Mouse (Mus musculus): ENCODE measurements around the gene Spns2. TPM values are rescaled to one million over a fixed set of nuclear protein-coding genes. Genes with fewer than 3 reads are reported as not detected.
A peak's percentile ranks its signal among the peaks of the same experiment; 100 is the strongest.

The Spns2 gene
- polyA plus RNA-seq, 1 experiment from 2014 or later = 11.6 TPM

DNA sequence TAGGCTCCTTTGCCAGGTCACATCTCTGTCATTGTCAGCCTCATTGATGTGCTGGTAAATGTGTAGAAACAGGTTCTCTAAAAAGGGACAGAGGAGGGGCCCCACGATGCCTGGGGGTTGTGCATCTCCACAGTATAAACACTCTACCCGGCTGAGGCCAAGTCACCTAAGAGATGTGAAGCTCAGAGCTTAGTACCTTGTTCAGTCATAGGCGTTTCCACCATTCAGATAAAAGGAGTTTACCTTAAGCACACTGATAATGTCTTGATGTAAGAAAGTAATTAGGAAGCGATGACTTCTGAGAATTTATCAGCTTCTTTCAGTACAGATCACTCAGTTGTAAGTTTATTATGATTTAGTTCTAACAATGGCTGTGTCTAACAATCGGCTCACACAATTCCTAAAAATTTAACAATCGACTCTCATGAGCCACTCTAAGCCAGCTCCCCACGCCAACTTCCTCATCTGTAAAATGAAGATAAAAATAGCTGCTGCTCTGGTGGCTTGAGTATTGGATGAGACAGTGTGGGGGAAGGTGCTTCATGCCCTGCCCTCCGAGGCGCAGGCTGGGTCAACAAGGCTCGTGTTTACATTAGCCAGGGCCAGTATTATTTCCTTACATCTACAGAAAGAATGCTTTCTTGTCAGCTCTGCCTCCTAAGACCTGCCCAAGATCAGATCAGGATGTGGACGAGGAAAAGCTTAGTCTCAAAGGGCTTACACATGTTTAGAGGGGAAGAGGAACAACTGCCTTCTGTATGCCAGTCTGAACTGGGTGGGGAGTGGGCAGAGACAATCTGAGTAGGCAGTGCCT, 22.8 kb downstream of the Spns2 start:
- H3K27me3 ChIP-seq (replicated peaks) = no peaks in the 10 kb centered on the region
- H3K9ac ChIP-seq = no peak overlapping the region
- no peak overlapping the region for H3K4me3 ChIP-seq
- 63% methylated on average over 11 of the region's 11 CpGs for WGBS
- peak overlapping the region; percentile 49 for H3K27ac ChIP-seq
- no peaks in the 10 kb centered on the region for H3K36me3 ChIP-seq (replicated peaks)
- no peak overlapping the region for H3K4me2 ChIP-seq
- H3K9me3 ChIP-seq = no peaks in the 10 kb centered on the region
- no peaks in the 10 kb centered on the region for H3K4me1 ChIP-seq
- ATAC-seq (replicated peaks) = no peak

GRCm38 (mm10) chr11:72465978-72466693, 23.6 kb downstream of the Spns2 start:
- no peak overlapping the region for H3K9ac ChIP-seq
- no peaks in the 10 kb centered on the region for H3K36me3 ChIP-seq (replicated peaks)
- H3K4me2 ChIP-seq = no peak overlapping the region
- no peak for ATAC-seq (replicated peaks)
- H3K9me3 ChIP-seq = no peaks in the 10 kb centered on the region
- H3K27ac ChIP-seq = no peak overlapping the region
- no peak overlapping the region for H3K4me3 ChIP-seq
- 70% methylated on average over 11 of the region's 11 CpGs for WGBS
- no peaks in the 10 kb centered on the region for H3K27me3 ChIP-seq (replicated peaks)
- no peaks in the 10 kb centered on the region for H3K4me1 ChIP-seq

DNA sequence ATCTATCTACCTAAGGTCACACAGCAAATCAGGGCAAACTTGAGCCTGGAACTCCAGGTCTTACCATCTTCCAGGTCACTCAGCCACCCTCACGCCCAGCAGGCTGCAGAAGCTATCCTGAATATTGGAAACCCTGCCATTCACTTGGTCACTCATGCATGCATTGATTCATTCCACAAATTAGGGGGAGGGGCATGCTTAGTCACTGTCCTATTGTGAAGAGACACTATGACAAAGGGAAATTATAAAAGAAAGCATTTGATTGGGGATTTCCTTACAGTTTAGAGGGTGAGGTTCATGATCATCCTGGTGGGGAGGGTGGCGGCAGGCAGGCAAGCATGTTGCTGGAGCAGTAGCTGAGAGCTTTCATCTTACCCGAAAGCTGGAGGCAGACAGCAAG, 24.9 kb downstream of the Spns2 start:
- H3K4me3 ChIP-seq = no peak overlapping the region
- ATAC-seq (replicated peaks) = no peak

GRCm38 (mm10) chr11:72461500-72461981, 28.2 kb downstream of the Spns2 start:
- Histone ChIP-seq H3K36me3 (replicated peaks) (no peaks in the 10 kb centered on the region), H3K4me3 (no peak overlapping the region), H3K27me3 (replicated peaks) (no peaks in the 10 kb centered on the region), H3K9ac (no peak overlapping the region), H3K4me2 (no peak overlapping the region), H3K4me1 (no peaks in the 10 kb centered on the region), H3K9me3 (no peaks in the 10 kb centered on the region), H3K27ac (no peak overlapping the region)
- WGBS = 58% methylated on average over 5 of the region's 5 CpGs
- ATAC-seq (replicated peaks) = no peak

More for the DNA sequence above, 24.9 kb downstream of the Spns2 start:
- Histone ChIP-seq H3K9ac (no peak overlapping the region), H3K36me3 (replicated peaks) (no peaks in the 10 kb centered on the region), H3K27ac (no peak overlapping the region), H3K9me3 (no peaks in the 10 kb centered on the region), H3K27me3 (replicated peaks) (no peaks in the 10 kb centered on the region), H3K4me1 (no peaks in the 10 kb centered on the region), H3K4me2 (no peak overlapping the region)
- 47% methylated on average over 3 of the region's 3 CpGs for WGBS

GRCm38 (mm10) chr11:72458502-72458901, 31.2 kb downstream of the Spns2 start:
- H3K9ac ChIP-seq = no peak overlapping the region
- no peak overlapping the region for H3K27ac ChIP-seq
- H3K27me3 ChIP-seq (replicated peaks) = no peaks in the 10 kb centered on the region
- 84% methylated on average over 3 of the region's 3 CpGs for WGBS
- no peak overlapping the region for H3K4me3 ChIP-seq
- no peaks in the 10 kb centered on the region for H3K4me1 ChIP-seq
- H3K36me3 ChIP-seq (replicated peaks) = no peaks in the 10 kb centered on the region
- no peak overlapping the region for H3K4me2 ChIP-seq
- no peak for ATAC-seq (replicated peaks)
- no peaks in the 10 kb centered on the region for H3K9me3 ChIP-seq

DNA sequence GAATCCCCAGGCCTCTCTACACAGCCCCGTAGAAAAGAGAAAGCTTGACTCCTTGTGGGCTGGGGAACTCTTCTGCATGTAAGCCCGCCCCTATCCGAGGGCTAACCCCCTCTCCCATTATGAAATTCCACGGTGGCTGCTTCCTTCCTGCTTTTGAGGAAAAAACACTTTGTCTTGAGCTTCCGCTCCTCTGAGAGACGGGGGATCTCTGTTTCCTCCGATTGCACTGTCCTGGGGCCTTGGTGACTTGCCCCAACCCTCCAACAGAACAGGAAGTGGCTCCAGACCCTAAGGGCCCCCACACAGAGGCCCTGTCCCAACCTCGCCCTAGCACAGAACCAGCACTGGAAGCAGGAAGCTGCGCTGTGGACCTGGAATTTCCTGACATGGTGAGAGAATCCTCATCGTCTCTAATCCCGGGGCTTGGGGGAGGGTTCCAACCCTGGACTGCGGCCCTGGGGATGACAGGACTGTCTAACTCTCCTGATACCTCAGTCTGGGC, 31.7 kb downstream of the Spns2 start:
- 73% methylated on average over 12 of the region's 12 CpGs for WGBS
- H3K4me2 ChIP-seq = no peak overlapping the region
- no peak overlapping the region for H3K4me3 ChIP-seq
- no peaks in the 10 kb centered on the region for H3K36me3 ChIP-seq (replicated peaks)
- H3K27me3 ChIP-seq (replicated peaks) = no peaks in the 10 kb centered on the region
- no peak for ATAC-seq (replicated peaks)
- H3K4me1 ChIP-seq = no peaks in the 10 kb centered on the region
- H3K27ac ChIP-seq = no peak overlapping the region
- no peaks in the 10 kb centered on the region for H3K9me3 ChIP-seq
- H3K9ac ChIP-seq = no peak overlapping the region

GRCm38 (mm10) chr11:72455694-72456093, 34.0 kb downstream of the Spns2 start:
- H3K9me3 ChIP-seq = no peaks in the 10 kb centered on the region
- no peak overlapping the region for H3K9ac ChIP-seq
- no peaks in the 10 kb centered on the region for H3K27me3 ChIP-seq (replicated peaks)
- no peak overlapping the region for H3K4me3 ChIP-seq
- peaks cover 15% of the 10 kb centered on the region for H3K36me3 ChIP-seq (replicated peaks)
- no peak overlapping the region for H3K4me2 ChIP-seq
- ATAC-seq (replicated peaks) = no peak
- no peaks in the 10 kb centered on the region for H3K4me1 ChIP-seq
- H3K27ac ChIP-seq = no peak overlapping the region
- WGBS = 28% methylated on average over 5 of the region's 5 CpGs

GRCm38 (mm10) chr11:72453105-72453953, 36.4 kb downstream of the Spns2 start:
- WGBS = 63% methylated on average over 15 of the region's 15 CpGs
- H3K4me3 ChIP-seq = no peak overlapping the region
- no peaks in the 10 kb centered on the region for H3K4me1 ChIP-seq
- peaks cover 37% of the 10 kb centered on the region for H3K36me3 ChIP-seq (replicated peaks)
- no peak overlapping the region for H3K27ac ChIP-seq
- no peak overlapping the region for H3K4me2 ChIP-seq
- no peaks in the 10 kb centered on the region for H3K9me3 ChIP-seq
- no peak overlapping the region for H3K9ac ChIP-seq
- H3K27me3 ChIP-seq (replicated peaks) = no peaks in the 10 kb centered on the region
- ATAC-seq (replicated peaks) = no peak

GRCm38 (mm10) chr11:72452140-72452665, 37.5 kb downstream of the Spns2 start:
- H3K4me1 ChIP-seq = no peaks in the 10 kb centered on the region
- 90% methylated on average over 3 of the region's 3 CpGs for WGBS
- no peak for ATAC-seq (replicated peaks)
- H3K9me3 ChIP-seq = no peaks in the 10 kb centered on the region
- H3K4me3 ChIP-seq = no peak overlapping the region
- no peak overlapping the region for H3K27ac ChIP-seq
- H3K36me3 ChIP-seq (replicated peaks) = peaks cover 48% of the 10 kb centered on the region
- no peak overlapping the region for H3K9ac ChIP-seq
- H3K4me2 ChIP-seq = no peak overlapping the region
- no peaks in the 10 kb centered on the region for H3K27me3 ChIP-seq (replicated peaks)

DNA sequence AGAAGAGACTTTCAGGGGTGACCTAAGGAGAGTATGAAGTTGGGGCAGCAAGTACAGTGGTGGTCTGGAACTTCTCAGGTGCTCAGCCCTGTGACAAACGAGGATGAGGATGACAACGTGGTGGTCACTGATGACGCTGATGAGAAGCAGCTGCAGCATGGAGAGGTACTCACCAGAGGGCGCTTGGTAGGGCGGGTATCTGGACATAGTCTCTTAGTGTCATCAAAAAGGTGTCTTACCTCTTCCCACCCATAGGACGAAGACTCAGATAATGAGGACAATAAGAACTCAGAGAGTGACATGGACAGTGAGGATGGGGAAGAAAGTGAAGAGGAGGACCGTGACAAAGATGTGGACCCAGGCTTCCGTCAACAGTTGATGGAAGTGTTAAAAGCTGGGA, 42.2 kb downstream of the Spns2 start:
- no peak overlapping the region for H3K27ac ChIP-seq
- H3K4me1 ChIP-seq = peaks cover 5% of the 10 kb centered on the region
- no peaks in the 10 kb centered on the region for H3K9me3 ChIP-seq
- 89% methylated on average over 8 of the region's 8 CpGs for WGBS
- no peak overlapping the region for H3K4me3 ChIP-seq
- H3K4me2 ChIP-seq = no peak overlapping the region
- no peaks in the 10 kb centered on the region for H3K27me3 ChIP-seq (replicated peaks)
- no peak for ATAC-seq (replicated peaks)
- H3K36me3 ChIP-seq (replicated peaks) = peaks cover 92% of the 10 kb centered on the region
- H3K9ac ChIP-seq = no peak overlapping the region

DNA sequence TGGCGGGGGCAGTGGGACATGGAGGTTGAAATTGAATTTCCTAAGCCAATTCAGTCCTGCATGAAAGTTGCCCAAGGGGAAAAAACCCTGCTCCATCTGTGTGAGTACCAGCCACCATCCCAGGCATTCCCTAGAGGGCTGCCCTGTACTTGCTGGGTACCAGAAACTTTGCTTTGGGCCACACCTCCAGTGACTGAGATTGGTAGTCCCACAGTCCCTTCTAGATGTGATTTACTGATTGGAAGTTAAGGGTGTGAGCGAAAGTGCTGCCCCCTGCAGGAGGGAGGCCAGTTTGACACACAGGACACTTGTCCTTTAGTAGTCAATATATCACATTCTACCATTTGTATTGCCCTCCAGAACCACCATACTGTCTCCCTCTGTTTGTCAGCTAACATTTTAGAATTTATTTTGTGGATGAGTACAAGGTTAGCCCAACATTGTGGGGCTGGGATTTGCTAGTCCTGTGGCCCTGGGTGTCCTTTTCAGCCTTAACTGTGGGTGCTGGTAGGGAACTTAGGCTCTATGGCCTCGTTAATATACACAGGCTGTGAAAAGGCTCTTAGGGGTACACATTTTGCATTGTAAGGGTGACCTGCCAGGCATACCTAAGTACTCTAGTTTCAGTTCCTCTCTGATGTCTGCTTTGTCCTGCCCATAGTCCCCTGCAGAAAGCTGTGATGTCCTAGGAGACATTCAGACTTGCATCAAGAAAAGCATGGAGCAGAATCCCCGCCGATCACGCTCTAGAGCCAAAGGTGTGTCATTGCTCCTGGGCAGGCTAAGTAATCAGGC, 43.2 kb downstream of the Spns2 start:
- H3K9ac ChIP-seq = no peak overlapping the region
- no peak overlapping the region for H3K4me2 ChIP-seq
- no peak overlapping the region for H3K27ac ChIP-seq
- no peak for ATAC-seq (replicated peaks)
- peaks cover 84% of the 10 kb centered on the region for H3K36me3 ChIP-seq (replicated peaks)
- peaks cover 14% of the 10 kb centered on the region for H3K4me1 ChIP-seq
- H3K27me3 ChIP-seq (replicated peaks) = no peaks in the 10 kb centered on the region
- WGBS = 89% methylated on average over 6 of the region's 6 CpGs
- H3K4me3 ChIP-seq = no peak overlapping the region
- no peaks in the 10 kb centered on the region for H3K9me3 ChIP-seq
